Mouse (Mus musculus) granulocyte monocyte progenitor cell, adult 5-6 weeks (primary cell): ENCODE results near the gene Cnnm4. TPM values are rescaled to one million over a fixed set of nuclear protein-coding genes. Genes with fewer than 3 reads are reported as not detected.

Experiments
- ATAC-seq: replicated peaks from 2 replicates; pipeline ENCODE4 v1.8.0; 2016; ENCODE audit warnings: mild to moderate bottlenecking, moderate TSS enrichment, inconsistent platforms; ENCODE audit not compliant: poor library complexity, severe bottlenecking
- total RNA-seq, 2 experiments: library from RNA; stranded (forward) in 1 of 2; stranded (reverse) in 1 of 2; fragments of 200-712, 200-1000 nt in 1 of 2; fragments of >200 nt in 1 of 2; fragmentation: Nextera tagmentation in 1 of 2; gene quantifications; 2 replicates each; pipeline ENCODE4 v1.2.3; 2014 to 2017

Cnnm4 gene
- total RNA-seq, 2 experiments from 2014 or later, result 4.4 to 7.6 TPM

DNA sequence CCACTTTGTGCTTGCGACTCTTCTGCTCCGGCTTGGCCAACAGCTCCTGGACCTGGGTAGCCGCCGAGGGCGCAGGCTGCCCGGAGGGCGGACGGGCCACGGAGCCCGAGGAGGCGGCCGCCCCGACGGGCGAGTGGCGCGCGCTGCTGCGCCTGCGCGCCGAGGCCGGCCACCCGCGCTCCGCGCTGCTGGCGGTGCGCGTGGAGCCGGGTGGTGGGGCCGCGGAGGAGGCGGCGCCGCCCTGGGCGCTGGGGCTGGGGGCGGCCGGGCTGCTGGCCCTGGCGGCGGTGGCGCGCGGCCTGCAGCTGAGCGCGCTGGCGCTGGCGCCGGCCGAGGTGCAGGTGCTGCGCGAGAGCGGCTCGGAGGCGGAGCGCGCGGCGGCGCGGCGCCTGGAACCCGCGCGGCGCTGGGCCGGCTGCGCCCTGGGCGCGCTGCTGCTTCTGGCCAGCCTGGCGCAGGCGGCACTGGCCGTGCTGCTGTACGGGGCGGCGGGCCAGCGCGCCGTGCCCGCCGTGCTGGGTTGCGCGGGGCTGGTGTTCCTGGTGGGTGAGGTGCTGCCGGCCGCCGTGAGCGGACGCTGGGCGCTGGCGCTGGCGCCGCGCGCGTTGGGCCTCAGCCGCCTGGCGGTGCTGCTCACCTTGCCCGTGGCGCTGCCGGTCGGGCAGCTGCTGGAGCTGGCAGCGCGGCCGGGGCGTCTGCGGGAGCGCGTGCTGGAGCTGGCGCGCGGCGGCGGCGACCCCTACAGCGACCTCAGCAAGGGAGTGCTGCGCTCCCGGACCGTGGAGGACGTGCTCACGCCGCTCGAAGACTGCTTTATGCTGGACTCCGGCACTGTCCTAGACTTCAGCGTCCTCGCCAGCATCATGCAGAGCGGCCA is 40.9 kb downstream of the Cnnm4 start:
- ATAC-seq, result no peak

DNA sequence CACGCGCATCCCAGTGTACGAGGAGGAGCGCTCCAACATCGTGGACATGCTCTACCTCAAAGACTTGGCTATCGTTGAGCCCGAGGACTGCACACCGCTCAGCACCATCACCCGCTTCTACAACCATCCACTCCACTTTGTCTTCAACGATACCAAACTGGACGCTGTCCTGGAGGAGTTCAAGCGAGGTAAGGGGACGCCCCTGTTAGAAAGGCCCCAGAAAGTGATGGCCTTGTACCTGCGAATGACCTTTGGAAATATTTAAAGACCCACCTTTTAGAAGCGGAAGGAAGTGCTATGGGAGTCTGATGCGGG is 41.5 kb downstream of the Cnnm4 start:
- no peak for ATAC-seq

DNA sequence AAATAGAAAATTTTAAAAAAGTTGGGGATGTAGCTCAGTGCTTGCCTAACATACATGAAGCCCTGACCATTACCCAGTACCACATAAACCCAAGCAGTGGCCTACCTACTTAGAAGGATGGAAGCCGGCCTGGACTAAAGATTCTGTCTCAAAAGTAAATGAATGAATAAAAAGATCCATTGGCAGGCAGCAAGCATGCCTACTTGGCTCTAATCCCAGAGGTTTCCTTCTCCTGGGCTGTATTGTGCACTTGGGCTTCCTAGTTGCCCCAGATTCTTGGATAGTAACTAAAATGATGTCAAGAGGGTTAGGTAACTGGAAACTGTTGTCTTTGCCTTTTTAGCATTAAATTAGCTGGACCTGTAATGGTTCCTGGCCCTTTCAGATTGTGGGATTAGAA is 41.9 kb downstream of the Cnnm4 start:
- ATAC-seq, result no peak

DNA sequence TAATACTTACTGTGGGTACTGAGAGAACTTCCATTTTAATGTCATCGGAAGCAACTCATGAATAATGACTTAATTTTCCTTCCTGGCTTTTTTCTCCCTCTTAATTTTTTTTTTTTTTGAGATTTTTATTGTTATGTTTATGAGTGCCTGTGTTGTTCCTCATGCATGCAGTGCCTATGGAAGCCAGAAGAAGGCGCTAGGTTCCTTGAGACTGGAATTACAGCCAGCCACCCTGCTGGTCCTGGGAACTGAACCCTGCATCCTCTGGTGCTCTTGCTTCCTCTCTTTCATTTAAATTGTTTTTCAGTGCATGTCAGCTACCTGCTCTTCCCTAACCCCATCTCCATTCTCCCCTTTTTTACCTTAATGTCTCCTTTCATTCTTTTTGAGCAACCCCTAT is 42.3 kb downstream of the Cnnm4 start:
- 0 out of 2 replicates have a peak, but pooled peaks have one; percentile 18 for ATAC-seq

DNA sequence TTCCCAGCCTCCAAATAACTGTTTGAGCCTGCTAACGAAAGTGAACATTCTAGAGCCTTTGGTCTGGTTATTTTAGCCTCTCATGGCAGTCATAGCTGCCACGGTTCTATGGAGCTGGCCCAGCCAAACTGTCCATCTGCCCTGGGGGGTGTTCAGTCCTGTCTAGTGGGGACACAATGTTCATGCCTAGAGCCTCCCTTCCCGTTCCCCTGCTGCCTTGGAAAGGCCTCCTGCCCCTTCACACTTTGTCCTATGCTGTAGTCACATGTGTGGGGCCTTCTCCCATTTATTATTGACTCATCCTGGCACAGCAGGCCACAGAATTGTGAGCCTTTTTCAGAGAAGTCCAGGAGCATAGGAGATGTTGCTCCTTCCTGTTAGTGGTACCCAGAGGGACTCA is 46.8 kb downstream of the Cnnm4 start:
- no peak for ATAC-seq

DNA sequence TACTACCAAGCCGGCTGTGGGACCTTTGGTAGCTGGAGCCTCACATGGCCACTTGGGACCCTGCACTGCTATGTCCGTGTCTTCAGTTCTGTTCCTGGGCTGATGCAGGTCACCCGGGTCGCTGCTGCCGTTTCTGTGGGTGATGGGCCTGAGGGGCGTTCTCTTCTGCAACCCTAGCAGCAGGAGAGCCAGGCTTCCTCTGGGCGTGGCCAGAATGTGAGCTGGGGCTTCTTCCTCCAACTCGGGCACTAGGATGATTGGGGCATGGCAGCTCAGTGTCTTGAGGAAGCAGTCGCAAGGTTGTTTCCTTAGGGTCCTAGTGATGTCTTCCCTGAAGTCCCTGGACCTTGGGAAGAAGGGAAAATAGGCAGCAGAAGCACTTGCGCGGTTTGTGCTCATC is 48.2 kb downstream of the Cnnm4 start:
- ATAC-seq, result no peak

DNA sequence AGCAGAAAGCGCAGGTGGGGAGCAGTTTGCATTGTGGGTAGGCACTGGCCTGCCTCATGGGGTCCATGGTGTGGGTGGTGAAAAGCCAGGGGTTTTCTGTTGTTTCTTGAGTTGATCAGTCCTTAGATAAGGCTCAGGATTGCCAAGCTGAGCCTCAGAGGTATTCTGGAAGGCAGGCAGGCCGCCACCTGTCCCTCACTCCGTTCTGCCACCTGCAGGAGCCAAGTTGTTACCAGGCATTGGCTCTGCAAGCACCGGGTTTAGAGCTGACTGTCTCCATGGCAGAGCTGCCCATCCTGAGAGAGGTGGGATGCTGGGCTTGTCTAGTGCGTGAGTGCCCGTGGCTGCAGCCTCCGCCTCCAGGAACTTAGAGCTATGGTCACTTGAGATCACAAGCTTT is 50.8 kb downstream of the Cnnm4 start:
- no peak for ATAC-seq

DNA sequence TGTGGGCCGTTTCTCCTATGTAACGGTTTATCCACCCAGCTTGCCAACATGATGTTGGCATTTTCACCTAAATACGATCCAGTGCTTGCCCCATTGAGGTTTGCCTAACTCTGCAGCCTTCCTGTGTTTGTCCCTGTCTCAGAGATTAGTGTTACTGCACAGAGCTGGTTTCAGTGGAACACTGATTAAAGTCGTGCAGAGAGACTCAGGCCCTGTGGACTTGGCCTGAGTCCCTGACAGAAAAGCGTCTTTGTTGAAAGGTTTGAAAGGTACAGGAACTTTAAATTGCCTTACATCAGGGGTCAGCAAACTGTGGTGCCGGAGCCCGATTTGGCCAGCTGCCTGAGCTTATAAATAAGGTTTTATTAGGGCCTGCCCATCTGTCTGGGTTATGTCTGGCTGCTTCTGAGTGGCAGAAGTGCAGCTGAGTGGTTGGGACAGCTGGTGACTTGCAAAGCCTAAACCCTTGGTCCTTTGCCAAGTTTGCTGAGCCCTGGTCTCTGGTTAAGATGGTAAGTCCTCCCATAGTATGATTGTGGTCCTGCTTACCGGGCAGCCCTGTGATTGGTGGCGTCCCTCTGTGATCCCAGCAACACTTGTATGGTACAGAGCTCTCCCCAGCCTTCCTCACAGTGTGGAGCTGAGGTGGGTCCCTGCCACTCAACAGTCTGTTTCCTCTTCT is 52.1 kb downstream of the Cnnm4 start:
- no peak for ATAC-seq

DNA sequence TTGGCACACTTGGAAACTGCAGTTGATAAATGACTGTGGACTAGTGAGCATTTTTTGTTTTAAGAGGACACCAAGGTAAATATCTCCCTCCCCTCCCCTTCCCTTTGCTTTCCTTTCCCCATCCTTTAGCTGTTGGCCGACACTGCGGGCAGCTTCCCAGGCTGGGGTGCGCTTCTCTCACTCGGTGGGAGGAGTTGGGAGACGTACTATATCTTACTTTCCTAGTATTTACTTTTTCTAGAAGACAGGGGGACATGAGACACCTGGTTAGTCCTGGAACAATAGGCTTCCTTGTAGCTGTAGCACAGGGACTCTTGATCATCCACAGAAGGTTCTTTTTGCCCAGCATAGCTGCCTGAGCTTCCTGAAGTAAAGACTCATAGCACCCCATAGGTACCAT is 52.6 kb downstream of the Cnnm4 start:
- ATAC-seq, result no peak

DNA sequence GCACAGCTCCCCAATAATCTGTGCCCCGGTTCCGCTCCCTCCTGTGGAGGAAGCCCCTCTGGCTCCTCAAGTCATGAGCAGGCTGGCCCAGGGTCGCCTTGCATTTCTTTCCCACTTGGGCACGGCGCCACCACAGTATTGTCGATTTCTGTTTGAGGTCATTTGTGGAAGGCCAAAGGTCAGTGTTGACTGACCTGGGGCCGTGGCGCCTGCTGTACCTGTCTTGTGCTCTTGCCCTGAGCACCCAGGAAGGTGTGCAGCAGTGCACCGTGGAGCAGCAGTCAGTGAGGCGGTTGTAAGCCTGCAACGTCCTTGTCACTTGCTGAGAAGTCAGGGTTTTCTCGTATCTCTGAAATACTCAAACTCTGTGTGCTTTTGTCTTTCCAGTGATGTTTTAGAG is 54.4 kb downstream of the Cnnm4 start:
- ATAC-seq, result no peak

DNA sequence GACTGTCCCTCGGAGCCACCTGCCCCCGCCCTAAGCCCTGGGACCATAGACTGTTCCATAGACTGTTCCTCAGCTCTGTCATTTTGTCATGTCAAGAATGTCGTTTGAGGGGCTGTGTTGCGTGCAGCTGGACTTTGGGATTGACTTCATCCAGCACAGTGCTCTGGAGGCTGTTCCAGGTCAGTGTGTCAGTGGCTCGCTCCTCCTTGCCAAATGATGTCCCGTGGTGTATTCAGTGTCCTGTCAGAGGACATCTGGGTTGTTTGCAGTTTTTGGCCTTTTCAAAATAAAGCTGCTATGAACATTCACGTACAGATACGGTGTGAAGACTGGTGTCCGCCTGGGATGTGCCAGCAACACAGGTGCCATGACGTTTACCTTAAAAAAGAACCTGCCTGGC is 55.5 kb downstream of the Cnnm4 start:
- ATAC-seq, result no peak

DNA sequence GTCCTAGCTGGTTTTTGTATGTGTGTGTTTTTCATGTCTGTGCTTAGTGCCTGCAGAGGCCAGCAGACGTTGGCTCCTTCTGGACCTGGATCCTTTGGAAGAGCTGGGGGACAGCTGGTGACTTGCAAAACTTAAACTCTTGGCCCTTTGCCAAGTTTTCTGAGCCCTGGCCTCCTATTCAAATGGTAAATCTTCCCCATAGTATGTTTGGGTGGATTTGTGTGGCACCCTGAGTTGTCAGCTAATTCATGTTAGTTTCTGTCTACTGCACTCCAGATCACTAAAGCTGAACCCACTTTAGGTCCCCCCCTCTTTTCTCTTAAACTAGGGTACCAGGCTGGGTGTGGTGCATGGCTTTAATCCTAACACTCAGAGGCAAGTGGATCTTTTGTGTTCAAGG is 56.9 kb downstream of the Cnnm4 start:
- ATAC-seq, result no peak

DNA sequence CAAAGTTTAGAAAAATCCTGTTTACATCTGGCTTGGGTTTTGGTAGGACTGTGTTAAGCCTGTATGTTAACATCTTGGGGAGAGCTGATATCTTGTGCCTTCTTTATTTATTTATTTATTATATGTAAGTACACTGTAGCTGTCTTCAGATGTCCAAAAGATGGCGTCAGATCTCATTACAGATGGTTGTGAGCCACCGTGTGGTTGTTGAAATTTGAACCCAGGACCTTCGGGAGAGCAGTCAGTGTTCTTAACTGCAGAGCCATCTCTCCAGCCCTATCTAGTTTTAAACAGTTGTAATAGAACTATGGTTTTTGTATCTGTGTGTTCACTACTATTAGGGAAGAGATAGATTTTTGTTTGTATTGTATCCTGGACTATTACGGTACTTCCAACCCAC is 57.9 kb downstream of the Cnnm4 start:
- ATAC-seq, result no peak

DNA sequence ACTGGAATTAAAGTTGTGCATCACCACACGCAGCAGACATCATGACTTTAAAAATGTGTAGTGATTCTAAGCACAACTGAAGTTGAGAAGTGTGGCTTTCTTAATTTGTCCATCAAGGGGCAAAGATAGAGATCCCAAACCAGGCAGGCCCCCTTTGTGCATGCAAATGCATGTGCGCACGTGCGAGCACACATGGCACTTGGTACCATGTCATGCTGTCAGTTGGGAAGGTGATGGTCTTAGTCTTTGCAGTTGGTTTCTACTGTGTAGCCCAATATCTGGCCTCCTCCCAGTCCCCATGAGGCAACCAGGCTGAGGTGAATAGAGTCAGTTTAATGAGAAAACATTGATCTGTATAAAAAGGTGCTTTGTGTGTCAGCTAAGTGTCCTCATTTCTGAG is 58.5 kb downstream of the Cnnm4 start:
- no peak for ATAC-seq

DNA sequence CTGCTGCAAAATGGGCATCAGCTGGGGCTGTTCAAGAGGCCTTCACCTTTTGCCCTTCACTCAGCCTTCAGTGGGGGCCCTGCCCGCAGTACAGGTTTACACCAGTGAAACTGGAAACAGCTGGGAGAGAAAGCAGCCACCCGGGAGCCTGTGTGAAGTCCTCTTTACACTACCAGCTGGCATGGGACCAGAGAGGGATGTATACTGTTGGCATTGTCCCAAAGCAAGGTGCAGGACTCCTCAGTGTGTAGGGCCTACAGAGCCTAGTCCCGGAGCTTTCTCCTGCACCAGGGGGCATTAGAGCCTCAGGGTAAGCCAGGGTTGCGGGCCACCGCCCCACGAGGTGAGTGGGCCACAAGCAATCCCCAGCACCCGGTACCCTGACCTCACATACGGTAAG is 59.1 kb downstream of the Cnnm4 start:
- no peak for ATAC-seq

DNA sequence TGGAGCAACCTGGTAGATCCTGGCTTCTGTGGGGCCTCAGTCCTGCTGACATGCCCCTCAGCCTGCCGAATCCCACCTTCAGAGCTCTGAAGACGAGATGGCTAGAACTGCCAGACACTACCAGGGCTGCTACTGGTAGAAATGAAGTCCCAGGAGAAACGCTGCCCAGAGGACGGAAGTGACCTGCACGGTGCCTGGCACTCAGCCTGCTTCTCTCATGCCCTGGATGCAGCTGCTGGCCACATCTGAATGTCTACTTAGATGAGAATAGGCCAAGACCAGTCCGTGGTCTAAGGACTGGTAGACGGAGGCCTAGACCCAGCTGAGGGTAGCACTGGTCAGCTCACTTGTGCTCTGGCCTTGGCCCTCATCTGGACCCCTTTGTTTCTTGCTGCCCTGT is 59.5 kb downstream of the Cnnm4 start:
- ATAC-seq, result no peak

DNA sequence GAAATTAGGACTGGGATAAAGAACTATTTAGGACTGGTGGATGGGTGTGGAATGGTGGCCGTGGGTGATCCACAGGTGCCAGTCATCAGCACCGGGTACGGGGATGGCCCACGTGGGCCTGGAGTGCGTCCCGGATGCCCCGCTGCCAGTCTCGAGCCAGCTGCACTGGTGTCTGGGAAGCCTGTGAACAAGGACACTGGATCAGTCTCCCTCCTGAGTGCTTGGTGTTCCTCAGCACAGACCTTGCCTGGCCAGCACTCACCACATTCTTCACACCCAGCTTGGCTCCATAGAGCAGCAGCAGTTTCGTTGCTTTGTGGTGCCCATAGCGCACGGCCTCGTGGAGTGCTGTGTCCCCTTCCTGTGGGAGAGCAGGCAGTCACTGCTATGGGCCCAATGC is 60.0 kb downstream of the Cnnm4 start:
- ATAC-seq, result no peak

DNA sequence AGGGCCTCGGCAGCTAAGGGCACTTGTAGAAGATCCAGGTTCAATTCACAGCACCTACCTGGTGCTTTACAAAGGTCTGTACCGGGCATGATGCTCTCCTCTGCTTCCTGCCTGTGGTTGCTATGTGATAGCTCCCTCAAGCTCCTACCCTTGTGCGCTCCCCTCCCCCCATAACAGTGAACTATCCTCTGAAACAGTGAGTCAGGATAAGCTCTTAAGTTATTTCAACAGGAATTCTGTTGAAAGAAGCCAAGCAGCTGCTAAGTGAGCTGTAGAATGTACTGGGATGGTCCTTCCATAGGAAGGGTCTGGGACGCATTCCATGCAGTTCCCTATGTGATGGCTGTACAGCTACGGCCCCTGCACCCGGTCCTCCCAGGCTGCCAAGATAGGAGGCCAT is 62.1 kb downstream of the Cnnm4 start:
- ATAC-seq, result no peak

DNA sequence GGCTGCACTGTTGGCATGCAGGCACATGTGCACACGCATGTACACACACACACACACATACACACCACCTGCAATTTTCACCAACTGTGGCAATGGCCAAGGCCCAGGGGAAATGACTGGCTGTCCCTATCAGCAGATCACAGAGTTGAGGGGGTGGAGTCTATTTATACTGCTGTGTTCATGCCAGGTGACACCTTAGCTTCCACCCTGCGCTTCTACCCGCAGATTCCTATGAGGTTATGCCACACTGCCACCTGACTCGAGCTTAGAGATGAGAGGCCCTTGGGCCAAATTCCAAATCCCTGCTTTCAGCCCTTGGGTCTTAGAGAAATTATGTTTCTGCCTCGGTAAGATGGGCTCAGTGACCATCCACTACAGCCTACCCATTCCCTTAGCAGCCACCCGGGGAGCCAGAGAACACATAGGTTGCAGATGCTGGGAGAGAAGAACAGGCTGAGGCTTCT is 63.2 kb downstream of the Cnnm4 start:
- peak; percentile 39 for ATAC-seq

DNA sequence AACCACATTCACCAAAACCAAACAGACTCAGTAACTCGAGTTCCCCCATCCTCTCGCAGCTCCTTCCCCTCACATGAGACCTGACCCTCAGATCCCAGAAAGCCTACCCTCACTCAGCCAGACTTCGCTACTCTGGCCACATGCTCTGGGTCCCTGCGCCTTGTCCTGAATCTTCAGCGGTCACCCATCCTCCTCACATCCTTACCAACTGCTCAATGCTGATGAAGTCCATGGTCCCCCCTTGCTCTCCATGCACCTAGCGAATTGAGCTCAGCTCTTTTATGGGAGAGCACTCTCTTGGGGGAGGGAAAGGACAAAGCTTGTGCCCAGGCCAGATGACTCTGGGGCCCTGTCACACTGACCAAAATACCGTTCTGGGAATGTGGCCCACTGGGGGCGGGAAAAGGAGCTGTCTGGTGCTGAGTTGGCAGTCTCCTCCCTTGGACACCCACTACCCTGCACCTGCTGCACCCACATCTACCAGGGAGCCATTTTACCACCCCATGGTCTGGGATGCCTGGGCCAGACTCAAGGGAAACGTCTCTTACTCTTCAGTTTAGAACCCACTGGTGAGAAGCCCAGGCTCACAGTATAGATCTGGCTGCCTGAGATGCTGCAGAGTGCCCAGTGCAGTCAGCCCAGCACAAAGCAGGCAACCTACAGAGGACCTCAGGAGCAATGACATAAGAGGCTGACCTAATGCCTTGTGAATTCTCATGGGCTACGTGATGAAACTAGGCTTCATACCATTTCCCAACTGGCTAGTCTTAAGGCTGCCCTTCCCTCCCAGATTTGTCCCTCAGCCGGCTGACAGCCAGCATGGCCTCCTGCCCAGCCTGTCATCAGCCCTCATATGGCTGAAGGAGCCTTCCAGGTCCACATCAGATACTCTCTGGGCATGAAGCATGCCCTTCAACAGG is 64.3 kb downstream of the Cnnm4 start:
- ATAC-seq, result no peak

DNA sequence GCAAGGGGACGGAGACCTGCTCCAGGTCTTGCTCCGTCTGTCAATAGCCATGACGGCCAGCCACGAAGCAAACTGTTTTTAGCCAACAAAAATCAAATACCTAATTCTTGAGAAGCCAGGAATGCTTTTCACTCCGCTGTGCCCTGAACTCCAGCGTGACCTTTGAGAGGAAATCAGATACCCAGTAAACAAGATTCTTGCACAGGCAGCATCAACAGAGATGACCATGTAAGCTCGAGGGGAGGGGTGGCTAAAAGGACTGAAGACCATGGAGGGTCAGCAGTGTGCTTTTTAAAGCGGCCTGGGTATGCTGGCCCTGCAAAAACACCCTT is 64.9 kb downstream of the Cnnm4 start:
- ATAC-seq, result no peak
